Mouse (Mus musculus) adrenal gland, postnatal 25 days (tissue): ENCODE data around the gene Dlx1. TPM values are rescaled to one million over a fixed set of nuclear protein-coding genes. Genes with fewer than 3 reads are reported as not detected.

Experiments
- DNase-seq: peaks from one replicate; pipeline ENCODE4 v3.0.0; 2021; ENCODE audit warnings: mixed read lengths
- long read RNA-seq: library from polyadenylated mRNA; stranded (forward); transcript quantifications from one replicate; pipeline ENCODE4 v2.0.0, GENCODE M21; 2021
- total RNA-seq: library from RNA; stranded (reverse); gene quantifications from 2 replicates; pipeline ENCODE4 v1.2.3, GENCODE M21; 2021

Gene Dlx1
- 0.52 TPM in 1 of 2 replicates, not detected in the other for total RNA-seq
- long read RNA-seq, result 0 reads

- no peak for DNase-seq
These were observed at the start of gene Dlx1 for GRCm38 (mm10) chr2:71528014-71528713. Dlx1 (plus strand) TSS chr2:71528113.

- DNase-seq, result no peak
These were observed 48.0 kb upstream of the Dlx1 start for GRCm38 (mm10) chr2:71479917-71480316.

- no peak for DNase-seq
These were observed 46.1 kb upstream of the Dlx1 start for GRCm38 (mm10) chr2:71481825-71482224.

GRCm38 (mm10) chr2:71483046-71483716 is 44.7 kb upstream of the Dlx1 start:
- DNase-seq, result no peak

- no peak for DNase-seq
These were observed 44.2 kb upstream of the Dlx1 start for GRCm38 (mm10) chr2:71483717-71484066.

GRCm38 (mm10) chr2:71491295-71491694 is 36.6 kb upstream of the Dlx1 start:
- no peak for DNase-seq

- no peak for DNase-seq
These were observed 34.7 kb upstream of the Dlx1 start for GRCm38 (mm10) chr2:71493161-71493683.

- no peak for DNase-seq
These were observed 33.4 kb upstream of the Dlx1 start for GRCm38 (mm10) chr2:71494503-71494902.

GRCm38 (mm10) chr2:71494971-71495370 is 32.9 kb upstream of the Dlx1 start:
- no peak for DNase-seq

GRCm38 (mm10) chr2:71497175-71497574 is 30.7 kb upstream of the Dlx1 start:
- no peak for DNase-seq

- DNase-seq, result no peak
These were observed 28.4 kb upstream of the Dlx1 start for GRCm38 (mm10) chr2:71499276-71500230.

- DNase-seq, result no peak
These were observed 23.1 kb upstream of the Dlx1 start for GRCm38 (mm10) chr2:71504852-71505251.

GRCm38 (mm10) chr2:71511209-71511608 is 16.7 kb upstream of the Dlx1 start:
- no peak for DNase-seq

- no peak for DNase-seq
These were observed 15.6 kb upstream of the Dlx1 start for GRCm38 (mm10) chr2:71512326-71512725.

GRCm38 (mm10) chr2:71516995-71517394 is 10.9 kb upstream of the Dlx1 start:
- DNase-seq, result no peak

GRCm38 (mm10) chr2:71517466-71518099 is 10.3 kb upstream of the Dlx1 start:
- no peak for DNase-seq

GRCm38 (mm10) chr2:71522871-71523270 is 5.0 kb upstream of the Dlx1 start:
- no peak for DNase-seq

- DNase-seq, result no peak
These were observed 4.5 kb upstream of the Dlx1 start for GRCm38 (mm10) chr2:71523431-71523830.

GRCm38 (mm10) chr2:71524763-71525162 is 3.1 kb upstream of the Dlx1 start:
- no peak for DNase-seq

GRCm38 (mm10) chr2:71526595-71527322 is 1.2 kb upstream of the Dlx1 start:
- no peak for DNase-seq

- no peak for DNase-seq
These were observed 445 bp upstream of the Dlx1 start for GRCm38 (mm10) chr2:71527323-71528013.
